Mouse (Mus musculus) spleen, adult 12 weeks (tissue): ENCODE data around the gene Elovl3.
"Not testable (repeated sequence)": the region's sequence is repeated elsewhere in the genome, so short reads cannot be mapped to it uniquely, and the experiment has no call there.

ENCODE experiments used
- DNase-seq: peaks from one replicate; pipeline ENCODE4 v3.0.0; 2022; ENCODE audit warnings: low spot score

Gene Elovl3

GRCm38 (mm10) chr19:46131694-46132525 lies at the start of gene Elovl3:
Elovl3 (plus strand) TSS chr19:46131897.
- DNase-seq: no peak

DNA sequence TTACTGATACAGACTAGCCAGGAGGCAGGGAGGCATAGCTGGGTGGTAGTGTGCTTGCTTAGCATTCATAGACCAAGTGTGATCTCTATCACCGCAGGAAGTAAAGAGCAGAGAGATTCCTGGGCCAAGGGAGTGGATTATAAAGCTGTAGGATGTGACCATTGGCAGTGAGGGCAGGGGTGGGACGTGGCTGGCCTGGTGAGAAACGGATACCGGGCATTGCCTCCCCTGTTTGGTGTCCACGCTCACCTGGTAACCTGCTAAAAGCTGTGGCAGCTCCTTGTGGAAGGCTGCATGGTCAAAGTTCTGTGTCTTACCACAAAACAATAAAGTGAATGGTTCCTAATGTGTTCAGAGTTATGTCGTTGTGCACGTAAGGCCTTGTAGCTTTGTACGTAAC lies 46.5 kb upstream of the Elovl3 start:
- DNase-seq: no peak

DNA sequence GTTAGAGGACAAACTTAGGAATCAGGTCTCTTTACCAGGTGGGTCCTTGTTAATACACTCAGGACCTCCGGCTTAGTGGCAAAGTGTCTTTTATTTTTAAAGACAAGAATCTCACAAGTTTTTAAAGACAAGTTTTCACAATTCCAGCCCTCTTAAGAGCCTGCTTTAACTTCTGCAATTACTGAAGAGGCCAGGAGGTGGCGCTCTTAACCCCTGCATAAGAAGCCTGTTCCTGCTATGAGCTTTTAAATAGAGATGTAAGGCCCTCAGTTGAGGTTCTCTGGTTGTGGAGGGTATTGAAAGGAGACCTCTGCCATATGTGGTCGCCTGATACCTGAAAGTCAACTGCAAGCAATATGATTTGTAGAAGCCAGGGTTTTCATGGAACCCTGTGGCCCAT lies 45.4 kb upstream of the Elovl3 start:
- peak; percentile 35 for DNase-seq

GRCm38 (mm10) chr19:46087871-46088270 lies 43.8 kb upstream of the Elovl3 start:
- no peak for DNase-seq

DNA sequence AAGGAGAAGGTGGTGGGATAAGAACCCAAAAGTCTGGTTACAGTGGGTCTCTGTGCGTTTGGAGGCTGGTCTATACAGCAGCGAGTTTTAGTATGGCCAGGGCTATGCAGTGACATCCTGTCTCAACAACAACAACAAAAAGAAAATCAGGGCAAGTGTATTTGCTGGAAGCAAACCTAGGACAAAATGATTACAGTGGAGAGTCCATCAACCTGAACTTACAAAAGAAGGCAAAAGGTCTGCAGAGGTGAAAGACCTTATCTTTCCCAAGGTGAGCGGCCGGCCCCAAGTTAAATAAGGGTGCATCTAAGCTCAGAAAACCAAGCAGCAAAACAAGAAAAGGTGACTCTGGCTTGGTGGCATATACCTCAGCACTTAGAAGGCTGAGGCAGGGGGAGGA lies 40.1 kb upstream of the Elovl3 start:
- DNase-seq: no peak

GRCm38 (mm10) chr19:46094144-46094543 lies 37.6 kb upstream of the Elovl3 start:
- DNase-seq: no peak

DNA sequence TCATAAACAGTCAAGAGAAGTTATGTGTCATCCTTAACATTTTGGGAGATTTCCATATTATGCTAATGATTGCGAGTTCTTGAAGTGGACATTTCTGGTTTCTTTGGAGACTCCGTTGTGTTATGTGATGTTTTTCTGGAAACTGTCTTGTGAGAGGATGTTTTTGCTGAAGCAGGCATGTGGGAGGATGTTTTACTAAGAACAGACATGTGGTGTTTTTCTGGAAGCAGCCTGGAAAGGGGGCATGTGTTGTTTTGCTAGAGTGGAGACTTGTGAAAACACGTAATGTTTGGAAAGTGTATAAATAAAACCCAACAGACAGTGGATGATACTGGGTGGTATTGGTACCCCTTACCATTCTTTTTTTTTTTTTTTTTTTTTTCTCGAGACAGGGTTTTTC lies 36.4 kb upstream of the Elovl3 start:
- DNase-seq: no peak

- no peak for DNase-seq
Measured at GRCm38 (mm10) chr19:46096396-46096795, 35.3 kb upstream of the Elovl3 start.

DNA sequence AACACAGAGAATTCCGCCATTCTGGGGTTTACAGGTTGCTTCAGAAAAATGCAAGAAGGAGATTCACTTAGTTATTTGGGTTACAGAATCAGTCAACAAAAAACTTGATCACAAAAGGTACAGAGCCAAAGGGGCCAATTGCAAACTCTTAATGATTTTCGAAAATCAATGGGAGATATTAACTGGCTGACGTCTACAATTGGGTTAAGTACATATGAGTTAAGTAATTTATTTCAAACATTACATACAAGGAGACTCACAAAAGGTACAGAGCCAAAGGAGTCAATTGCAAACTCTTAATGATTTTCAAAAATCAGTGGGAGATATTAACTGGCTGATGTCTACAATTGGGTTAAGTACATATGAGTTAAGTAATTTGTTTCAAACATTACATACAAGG lies 32.1 kb upstream of the Elovl3 start:
- DNase-seq: no peak

DNA sequence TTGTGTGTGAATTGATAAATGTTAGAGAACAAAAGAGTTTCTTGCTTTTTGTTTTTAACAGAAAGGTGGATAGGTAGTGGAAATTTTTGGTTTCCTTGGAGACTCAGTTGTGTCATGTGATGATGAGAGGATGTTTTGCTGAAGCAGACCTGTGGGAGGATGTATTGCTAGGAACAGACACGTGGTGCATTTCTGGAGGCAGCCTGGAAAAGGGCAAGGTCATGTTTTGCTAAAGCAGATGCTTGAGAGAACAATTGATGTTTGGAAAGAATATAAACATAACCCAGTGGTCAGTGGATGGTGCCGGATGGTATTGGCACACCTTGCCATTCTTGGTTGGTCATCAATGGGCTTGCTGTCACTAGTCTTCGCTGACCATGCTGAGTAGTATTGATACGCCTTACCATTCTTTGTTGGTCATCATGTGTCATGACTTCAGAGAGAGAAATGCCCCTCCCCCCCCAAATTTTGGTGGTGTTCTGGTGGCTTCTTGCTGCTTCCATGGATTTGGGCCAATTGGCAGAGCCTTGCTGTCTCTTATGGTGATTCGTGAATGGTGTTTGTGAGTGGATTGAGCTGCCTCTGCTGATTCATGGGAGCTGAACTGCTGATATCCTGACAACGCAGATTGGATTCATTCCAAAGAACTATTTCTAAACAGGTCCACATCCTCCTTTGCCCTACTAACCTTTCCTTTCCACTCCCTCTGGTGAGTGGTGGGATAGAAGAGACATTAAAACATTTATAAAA lies 28.1 kb upstream of the Elovl3 start:
- no peak for DNase-seq

DNA sequence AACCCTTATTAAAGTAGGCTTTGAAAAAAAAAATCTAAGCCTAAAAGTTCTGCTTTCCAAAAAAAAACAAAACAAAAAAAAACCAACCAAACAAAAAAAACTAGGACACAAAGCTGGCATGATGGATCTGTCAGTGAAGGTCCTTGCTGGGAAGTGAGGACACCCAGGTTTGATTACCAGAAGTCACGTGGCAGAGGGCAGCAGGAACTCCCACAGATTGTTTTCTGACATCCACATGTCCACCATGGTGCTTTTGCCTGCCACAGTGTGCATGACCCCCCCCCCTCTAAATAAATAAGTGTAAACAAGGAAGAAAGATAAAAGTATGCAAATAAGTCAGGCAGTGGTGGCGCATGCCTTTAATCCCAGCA lies 27.5 kb upstream of the Elovl3 start:
- no peak for DNase-seq

DNA sequence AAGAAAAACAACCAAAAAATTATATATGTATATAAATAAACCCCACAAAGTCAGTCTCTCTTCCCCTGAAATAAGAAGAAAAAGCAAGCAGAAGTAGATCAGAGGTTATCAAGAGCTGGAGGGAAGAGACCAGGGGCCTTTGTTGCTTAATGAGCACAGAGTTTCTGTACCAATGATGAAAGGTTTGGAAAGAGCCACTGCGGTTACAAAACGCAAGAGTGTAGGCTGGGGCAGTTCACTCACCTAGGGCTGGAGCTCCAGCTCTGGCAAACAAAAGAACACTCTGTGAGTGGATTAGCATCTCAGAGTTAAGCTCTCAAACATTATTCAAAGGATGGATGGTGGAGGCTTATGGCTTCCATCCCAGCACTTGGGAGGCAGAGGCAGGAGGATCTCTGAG lies 21.5 kb upstream of the Elovl3 start:
- DNase-seq: no peak

DNA sequence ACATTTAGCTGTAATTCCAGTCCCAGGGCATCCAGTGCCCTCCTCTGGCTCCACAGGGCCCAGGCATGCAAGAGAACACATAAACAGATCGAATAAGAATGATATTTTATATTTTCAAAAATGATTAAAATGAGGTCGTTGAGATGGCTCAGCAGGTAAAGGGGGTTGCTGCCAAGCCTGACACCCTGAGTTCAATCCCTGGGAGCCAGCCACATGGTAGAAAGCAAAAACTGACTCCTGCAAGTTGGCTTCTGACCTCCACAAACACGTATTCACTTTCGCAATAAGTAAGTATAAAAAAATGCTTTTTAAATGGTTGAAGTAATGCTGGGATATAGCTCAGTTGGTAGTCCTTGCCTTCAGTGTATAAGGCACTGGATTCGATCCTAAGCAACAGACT lies 20.9 kb upstream of the Elovl3 start:
- no peak for DNase-seq

DNA sequence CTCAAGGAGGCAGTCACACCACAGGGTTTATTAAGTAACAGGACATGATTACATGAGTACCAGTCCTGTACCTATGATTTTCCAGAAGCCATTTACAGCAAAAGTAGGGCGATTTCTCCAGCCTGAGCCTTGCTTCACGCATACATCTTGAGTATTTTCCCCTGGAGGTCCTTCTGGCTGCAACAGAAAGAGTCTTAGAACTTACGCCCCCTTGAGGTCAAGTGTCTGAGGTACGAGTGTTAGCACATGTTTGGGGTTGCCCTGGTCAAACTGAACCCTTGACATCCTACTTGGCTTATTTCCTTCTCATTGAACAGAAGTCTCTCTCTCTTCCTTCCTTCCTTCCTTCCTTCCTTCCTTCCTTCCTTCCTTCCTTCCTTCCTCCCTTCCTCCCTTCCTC lies 17.1 kb upstream of the Elovl3 start:
- no peak for DNase-seq

GRCm38 (mm10) chr19:46119458-46119857 lies 12.2 kb upstream of the Elovl3 start:
- DNase-seq: no peak

GRCm38 (mm10) chr19:46120872-46121271 lies 10.8 kb upstream of the Elovl3 start:
- DNase-seq: no peak

DNA sequence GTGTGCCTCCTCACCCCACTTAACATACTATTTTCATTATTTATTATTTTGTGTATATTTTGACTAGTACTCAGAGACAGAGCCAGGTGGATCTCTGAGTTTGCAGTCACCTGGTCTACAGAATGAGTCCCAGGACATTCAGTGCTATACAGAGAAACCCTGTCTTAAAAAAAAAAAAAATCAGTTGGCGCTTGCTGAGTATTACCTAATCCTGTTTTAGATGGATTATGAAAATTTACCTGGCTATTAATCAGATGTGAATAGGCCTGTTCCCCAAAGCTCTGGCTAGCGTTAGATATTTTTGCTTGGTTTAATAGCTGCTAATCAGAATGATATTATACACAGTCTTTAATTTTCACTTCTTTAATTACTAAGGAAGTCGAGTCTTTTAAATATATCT lies 7.8 kb upstream of the Elovl3 start:
- no peak for DNase-seq

DNA sequence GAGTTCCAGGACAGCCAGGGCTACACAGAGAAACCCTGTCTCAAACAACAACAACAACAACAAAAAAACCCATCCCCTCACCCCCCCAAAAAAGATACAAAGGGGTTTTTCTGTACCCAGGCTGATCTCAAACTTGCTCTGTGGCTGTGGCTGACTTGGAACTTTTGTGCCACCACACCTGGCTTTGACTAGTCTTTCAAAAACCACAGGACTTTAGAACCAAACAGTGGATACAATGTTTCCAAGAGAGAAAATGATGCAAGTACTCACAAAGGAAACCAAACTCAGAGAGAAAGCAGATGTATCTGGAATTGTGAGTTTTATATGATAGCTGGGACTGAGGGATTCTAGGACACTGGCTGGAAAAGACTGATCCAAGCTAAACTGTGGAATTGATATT lies 7.0 kb upstream of the Elovl3 start:
- DNase-seq: no peak

DNA sequence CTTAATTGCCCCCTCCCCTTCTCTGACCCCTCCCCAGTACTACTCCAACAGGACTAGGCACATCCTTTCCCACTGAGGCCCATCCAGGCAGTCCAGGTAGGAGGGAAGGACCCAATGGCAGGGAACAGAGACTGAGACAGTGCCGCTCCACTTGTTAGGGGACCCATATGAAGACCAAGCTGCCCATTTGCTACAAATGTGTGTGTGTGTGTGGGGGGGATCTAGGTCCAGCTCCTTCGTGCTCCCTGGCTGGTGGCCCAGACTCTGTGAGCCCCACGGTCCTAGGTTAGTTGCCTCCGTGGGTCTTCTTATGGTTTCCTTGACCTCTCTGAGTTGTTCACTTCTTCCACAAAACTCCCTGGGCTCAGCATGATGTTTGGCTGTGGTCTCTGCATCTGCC lies 5.4 kb upstream of the Elovl3 start:
- DNase-seq: no peak

DNA sequence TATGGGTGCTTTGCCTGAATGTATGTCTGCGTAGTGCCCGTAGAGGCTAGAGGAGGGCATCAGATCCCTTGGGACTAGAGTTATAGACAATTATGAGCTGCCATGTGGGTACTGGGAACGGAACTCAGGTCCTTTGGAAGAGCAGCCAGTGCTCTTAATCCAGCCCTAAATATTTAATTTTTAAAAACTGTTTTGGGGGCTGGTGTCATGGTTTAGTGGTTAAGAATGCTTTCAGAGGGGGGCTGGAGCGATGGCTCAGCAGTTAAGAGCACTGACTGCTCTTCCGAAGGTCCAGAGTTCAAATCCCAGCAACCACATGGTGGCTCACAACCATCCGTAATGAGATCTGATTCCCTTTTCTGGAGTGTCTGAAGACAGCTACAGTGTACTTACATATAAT lies 2.0 kb upstream of the Elovl3 start:
- not testable (repeated sequence) for DNase-seq

GRCm38 (mm10) chr19:46131283-46131682 lies 414 bp upstream of the Elovl3 start:
- no peak for DNase-seq

DNA sequence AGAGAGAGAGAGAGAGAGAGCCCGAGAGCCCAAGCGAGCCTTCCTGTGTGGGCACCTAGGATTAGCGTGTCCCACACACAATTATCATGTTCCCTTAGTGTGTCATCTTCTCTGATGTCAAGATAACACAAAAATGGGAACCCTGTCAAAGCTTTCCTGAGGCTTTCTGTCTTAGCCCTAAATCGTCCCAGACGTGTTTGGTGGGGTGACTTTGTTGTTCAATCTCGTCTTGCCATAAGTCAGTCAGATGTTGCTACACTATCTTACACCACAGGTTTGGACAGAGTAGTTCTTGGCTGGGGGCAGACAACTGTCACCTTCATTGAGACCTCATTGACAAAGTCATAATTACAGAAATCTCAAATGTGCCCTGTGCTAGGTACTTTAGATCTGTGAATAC lies 880 bp downstream of the Elovl3 start:
- no peak for DNase-seq

DNA sequence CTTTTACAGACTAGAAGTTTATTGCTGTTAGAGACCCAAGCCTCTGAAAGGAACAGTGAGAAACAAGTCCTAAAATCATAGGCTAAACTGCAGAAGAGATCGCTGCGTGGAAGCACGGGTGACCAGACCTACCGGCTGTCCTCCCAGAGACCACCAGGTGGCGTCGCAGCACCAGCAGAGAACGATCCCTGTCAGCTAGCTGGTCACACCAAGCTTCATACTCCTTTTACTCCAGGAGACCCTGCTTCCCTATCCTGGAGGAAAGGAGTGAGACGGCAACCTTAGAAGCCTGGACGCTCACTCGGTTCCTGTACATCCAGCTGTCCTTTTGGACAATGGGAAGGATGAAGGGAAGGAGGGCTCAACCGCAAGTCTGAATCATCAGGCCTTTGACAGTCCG lies 3.6 kb downstream of the Elovl3 start:
- DNase-seq: peak; percentile 77
